Comparison of ENCODE assay signal across 8 mouse cellular contexts in the genomic region with DNA sequence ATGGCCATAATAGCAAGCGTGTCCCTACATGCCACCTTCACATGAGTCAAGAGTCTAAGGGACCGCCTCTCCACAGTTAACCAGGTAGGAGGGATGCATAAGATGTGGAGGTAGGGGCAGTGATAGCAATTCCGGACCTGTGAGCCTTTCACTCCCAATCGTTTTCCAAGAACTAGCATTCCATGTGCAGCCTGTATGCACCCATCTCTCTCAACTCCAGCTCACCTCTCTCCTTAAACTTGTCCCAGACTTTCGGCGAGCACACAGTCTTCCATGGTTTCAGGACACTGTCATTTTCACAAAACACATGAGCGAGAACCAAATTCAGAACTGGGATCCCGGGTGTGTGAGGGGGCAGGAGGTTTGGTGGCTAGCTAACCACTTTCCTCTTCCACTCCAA. TPM values are rescaled to one million over a fixed set of nuclear protein-coding genes. Genes with fewer than 3 reads are reported as not detected.
DNase-seq lines count a peak whose midpoint lies in the region; ATAC-seq and TF ChIP-seq lines count a peak whose summit lies in the region.

No protein-coding gene starts in this region.

- H3K27ac ChIP-seq in forebrain, embryonic 10.5 days, result peak overlapping the region; percentile 96
- peak overlapping the region; percentile 96 for H3K27ac ChIP-seq in neural tube, embryonic 14.5 days (ENCODE audit: low read depth, low read length)

- no peaks in the 10 kb centered on the region for H3K9me3 ChIP-seq in G1E (replicated peaks)
- H3K9me3 ChIP-seq in forebrain, embryonic 10.5 days, result no peaks in the 10 kb centered on the region
- H3K9me3 ChIP-seq in neural tube, embryonic 14.5 days (ENCODE audit: control insufficient read depth, low read length), result no peaks in the 10 kb centered on the region

- intact Hi-C loops in left cerebral cortex, postnatal 36 days (cut with DNase I), result no loop called here

- H3K4me2 ChIP-seq in neural tube, embryonic 14.5 days (ENCODE audit: low read depth, low read length), result peak overlapping the region; percentile 80

- H3K4me3 ChIP-seq in G1E (ENCODE audit: low read depth, low read length), result peak overlapping the region; percentile 86
- peak overlapping the region; percentile 82 for H3K4me3 ChIP-seq in forebrain, embryonic 10.5 days
- H3K4me3 ChIP-seq in neural tube, embryonic 14.5 days (ENCODE audit: low read depth, low read length), result peak overlapping the region; percentile 59

- peak overlapping the region; percentile 72 for H3K9ac ChIP-seq in neural tube, embryonic 14.5 days (replicated peaks; ENCODE audit: low read depth, low read length)

- TF ChIP-seq CTCF in G1E (IDR thresholded peaks at IDR 0.05; ENCODE audit: low read depth, low read length), result no peak

- H3K27me3 ChIP-seq in G1E (ENCODE audit: insufficient read depth, low read length), result no peaks in the 10 kb centered on the region
- peaks cover 11% of the 10 kb centered on the region for H3K27me3 ChIP-seq in forebrain, embryonic 10.5 days (ENCODE audit: poor library complexity, severe bottlenecking)
- no peaks in the 10 kb centered on the region for H3K27me3 ChIP-seq in neural tube, embryonic 14.5 days (ENCODE audit: control insufficient read depth, insufficient read depth, low read length)

- no peak for ATAC-seq in G1E (ENCODE audit: extremely low read depth, insufficient number of reproducible peaks, low FRiP score, poor library complexity, severe bottlenecking)
- ATAC-seq in neural tube, embryonic 14.5 days (ENCODE audit: low read depth), result 0 out of 2 replicates have a peak, but pooled peaks have one; percentile 4

- peak; percentile 18 for DNase-seq in layer of hippocampus, adult 11-12 months (ENCODE audit: low spot score)
- no peak for DNase-seq in layer of hippocampus, adult 9-11 months
- peak; percentile 13 for DNase-seq in G1E (ENCODE audit: low spot score)
- no peak for DNase-seq in forebrain, embryonic 10.5 days (ENCODE audit: extremely low spot score, low spot score)
- DNase-seq in left cerebral cortex, postnatal 36 days (ENCODE audit: low spot score in 2 of 2), result peak; percentile 34 to 36
- DNase-seq in B cell, adult 2 months, result no peak
- DNase-seq in kidney, postnatal 25 days, result no peak

- H3K36me3 ChIP-seq in G1E (replicated peaks), result peaks cover 17% of the 10 kb centered on the region
- peaks cover 16% of the 10 kb centered on the region for H3K36me3 ChIP-seq in forebrain, embryonic 10.5 days (replicated peaks)
- no peaks in the 10 kb centered on the region; the same call in 1 of the 2 replicates for H3K36me3 ChIP-seq in neural tube, embryonic 14.5 days (ENCODE audit: control insufficient read depth, insufficient read depth, low read length)

- peaks cover 23% of the 10 kb centered on the region for H3K4me1 ChIP-seq in G1E (ENCODE audit: insufficient read depth, low read depth, low read length)
- peaks cover 20% of the 10 kb centered on the region for H3K4me1 ChIP-seq in forebrain, embryonic 10.5 days
- peaks cover 7% of the 10 kb centered on the region; the same call in 1 of the 2 replicates for H3K4me1 ChIP-seq in neural tube, embryonic 14.5 days (ENCODE audit: control insufficient read depth, insufficient read depth, low read length)

- WGBS in forebrain, embryonic 10.5 days, result 50% methylated on average over 8 of the region's 8 CpGs
- WGBS in neural tube, embryonic 14.5 days, result 49% methylated on average over 8 of the region's 8 CpGs

RNA-seq across cellular contexts. Expression of a gene that starts 0.9 kb away (rescaled TPM):
- total RNA-seq in G1E (2014; fragmentation: Nextera tagmentation) (12.3 and 12.7 TPM in 2 replicates), G1E (2017) (5.5 and 6.0 TPM in 2 replicates)
- polyA plus RNA-seq in G1E (2012), result 0.58 and 0.65 TPM in 2 replicates
- 9.0 and 10.3 TPM in 2 replicates for polyA plus RNA-seq in forebrain, embryonic 10.5 days (2016; fragmentation: Nextera tagmentation; extraction: Ambion mirVana)
- 10 to 100 TPM; 18.3 to 21.2 TPM for total RNA-seq in left cerebral cortex, postnatal 36 days (2021)
- 18.3 and 22.2 TPM in 2 replicates for polyA plus RNA-seq in neural tube, embryonic 14.5 days (2014; fragmentation: Nextera tagmentation; extraction: Ambion mirVana)

RNA-seq across cellular contexts. Expression of a gene that starts 24.7 kb away (rescaled TPM):
- 0.38 TPM in 1 of 2 replicates, not detected in the other for total RNA-seq in G1E (2014; fragmentation: Nextera tagmentation)
- 0.06 and 0.11 TPM in 2 replicates for total RNA-seq in G1E (2017)
- polyA plus RNA-seq in G1E (2012), result not detected in 2 replicates
- polyA plus RNA-seq in forebrain, embryonic 10.5 days (2016; fragmentation: Nextera tagmentation; extraction: Ambion mirVana), result 5.0 and 5.8 TPM in 2 replicates
- total RNA-seq in left cerebral cortex, postnatal 36 days (2021), result 10 to 100 TPM; 18.5 to 19.7 TPM
- 14.6 and 16.1 TPM in 2 replicates for polyA plus RNA-seq in neural tube, embryonic 14.5 days (2014; fragmentation: Nextera tagmentation; extraction: Ambion mirVana)

RNA-seq across cellular contexts. Expression of a gene that starts 35.2 kb away (rescaled TPM):
- total RNA-seq in G1E (2014; fragmentation: Nextera tagmentation) (50.5 and 55.8 TPM in 2 replicates), G1E (2017) (81.0 and 98.9 TPM in 2 replicates)
- 149 and 198 TPM in 2 replicates for polyA plus RNA-seq in G1E (2012)
- polyA plus RNA-seq in forebrain, embryonic 10.5 days (2016; fragmentation: Nextera tagmentation; extraction: Ambion mirVana), result 54.8 and 58.5 TPM in 2 replicates
- 10 to 100 TPM; 26.1 to 33.3 TPM for total RNA-seq in left cerebral cortex, postnatal 36 days (2021)
- polyA plus RNA-seq in neural tube, embryonic 14.5 days (2014; fragmentation: Nextera tagmentation; extraction: Ambion mirVana), result 19.3 and 26.9 TPM in 2 replicates

Comparison
In these comparisons a context has a peak if more than half of its experiments do, and no peak if none do; other contexts are left out.
1. DNase-seq: peak in layer of hippocampus, adult 11-12 months (single experiment), G1E (single experiment) and left cerebral cortex, postnatal 36 days (2 of 2); none in layer of hippocampus, adult 9-11 months (single experiment), forebrain, embryonic 10.5 days (single experiment), B cell, adult 2 months (0 of 2) and kidney, postnatal 25 days (0 of 2).
2. Peak in every context shown above with its lines, with median percentiles within 50 percentile points of each other: H3K4me3 ChIP-seq.